Mouse (Mus musculus) lung, postnatal 10 days (tissue): ENCODE results near the gene Ppox.

Source experiments
- DNase-seq: peaks from one replicate; pipeline ENCODE4 v3.0.0; 2021

Gene Ppox

DNA sequence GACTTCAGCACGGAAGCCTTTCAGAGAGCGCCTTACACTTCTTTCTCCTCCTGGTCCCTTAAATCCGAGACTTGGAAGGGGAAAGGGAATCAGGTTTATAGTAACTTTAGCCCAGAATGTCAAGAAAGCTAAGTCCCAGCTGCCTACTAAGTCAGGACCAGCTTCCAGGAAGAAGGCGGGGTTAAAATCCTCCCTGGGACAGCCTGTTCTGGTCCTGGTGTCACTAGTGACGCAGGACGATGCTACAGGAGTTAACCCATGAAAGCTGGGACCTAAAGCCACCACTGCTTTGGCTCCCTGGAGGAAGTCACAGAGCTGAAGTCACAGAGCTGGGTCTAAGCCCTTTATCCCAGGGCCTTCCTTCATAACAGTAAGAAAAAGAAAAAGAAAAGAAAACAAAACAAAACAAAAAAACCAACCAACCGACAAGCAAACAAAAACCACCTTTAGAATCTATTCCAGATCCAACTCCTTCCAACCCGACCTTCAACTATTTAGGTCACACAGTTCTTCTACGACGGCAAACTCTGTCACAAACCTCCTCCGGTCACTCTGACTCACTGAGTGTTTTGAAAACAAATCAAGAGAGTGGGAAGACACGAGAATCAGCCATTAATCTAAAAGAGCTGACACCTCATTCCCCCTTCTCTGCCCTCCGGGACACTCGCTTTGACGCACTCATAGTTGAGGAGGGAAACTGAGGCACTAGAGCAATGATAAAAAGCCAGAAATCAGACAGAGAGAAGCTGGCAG is 40.8 kb downstream of the Ppox start:
- peak; percentile 69 for DNase-seq

DNA sequence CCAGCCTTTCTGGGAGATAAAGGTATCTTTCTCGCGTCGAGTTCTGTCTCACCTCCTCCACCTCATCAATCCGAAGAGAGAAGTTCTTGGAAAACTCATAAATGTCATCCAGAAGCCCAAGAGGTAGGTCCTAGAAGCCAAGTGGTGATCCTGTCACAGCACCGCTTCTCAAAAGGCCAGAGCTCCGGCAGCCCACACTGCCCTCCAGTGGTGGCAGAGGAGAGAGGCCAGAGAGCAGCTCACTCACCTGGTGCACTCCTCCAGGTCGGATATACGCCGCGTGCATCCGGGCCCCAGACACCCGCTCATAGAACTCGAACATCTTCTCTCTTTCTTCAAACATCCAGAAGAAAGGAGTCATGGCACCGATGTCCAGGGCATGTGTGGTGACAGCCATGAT is 42.5 kb downstream of the Ppox start:
- DNase-seq = peak; percentile 72

DNA sequence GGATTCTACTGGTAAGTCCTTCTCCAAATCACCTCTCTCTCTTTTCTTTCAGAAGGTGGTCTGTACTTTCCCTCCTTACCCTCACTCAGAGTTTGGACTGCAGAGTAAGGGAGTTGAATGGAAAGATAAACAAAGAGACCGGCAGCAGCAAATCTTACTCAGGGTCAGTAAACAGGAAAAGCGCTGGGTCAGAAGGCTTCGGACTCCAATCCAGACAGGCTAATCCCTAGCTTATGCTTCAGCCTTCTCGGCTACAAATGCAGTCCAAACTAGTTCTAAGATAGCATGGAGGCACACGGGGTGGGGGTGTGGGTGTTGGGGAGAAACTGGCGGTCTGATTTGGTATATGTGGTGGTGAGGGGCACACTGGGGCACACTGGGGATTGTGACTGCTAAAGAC is 43.5 kb downstream of the Ppox start:
- no peak for DNase-seq

DNA sequence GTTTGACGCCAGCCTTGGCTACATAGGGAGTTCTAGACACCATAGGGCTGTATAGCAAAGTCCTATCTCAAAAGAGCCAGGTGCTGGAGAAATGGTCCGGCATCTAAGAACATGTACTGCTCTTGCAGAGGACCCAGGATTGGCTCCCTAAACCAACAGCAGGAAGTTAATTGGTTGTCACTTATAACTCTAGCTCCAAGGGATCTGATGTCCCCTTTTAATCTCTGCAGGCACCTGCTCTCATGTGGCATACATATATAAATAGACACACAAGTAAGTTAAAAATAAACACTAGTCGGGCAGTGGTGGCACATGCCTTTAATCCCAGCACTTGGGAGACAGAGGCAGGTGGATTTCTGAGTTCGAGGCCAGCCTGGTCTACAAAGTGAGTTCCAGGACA is 45.2 kb downstream of the Ppox start:
- DNase-seq = no peak

DNA sequence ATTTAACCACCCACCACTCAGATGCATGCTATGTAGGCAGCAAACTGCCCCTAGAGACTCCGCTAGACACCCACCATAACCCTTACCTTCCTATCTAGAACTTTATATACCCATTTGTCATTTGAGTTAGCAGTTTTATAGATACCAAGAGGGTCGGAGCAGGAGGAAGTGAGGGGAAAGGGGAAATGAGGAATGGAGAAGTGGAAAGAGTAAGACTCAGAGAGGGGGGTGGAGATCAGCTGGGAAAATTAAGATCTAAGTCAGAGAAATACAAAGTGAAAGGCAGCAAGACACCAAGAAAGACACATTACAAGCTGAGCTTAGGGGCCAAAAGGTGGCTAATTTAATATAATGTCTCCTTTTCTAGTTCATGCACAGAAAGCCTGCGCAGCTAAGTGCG is 46.4 kb downstream of the Ppox start:
- no peak for DNase-seq

DNA sequence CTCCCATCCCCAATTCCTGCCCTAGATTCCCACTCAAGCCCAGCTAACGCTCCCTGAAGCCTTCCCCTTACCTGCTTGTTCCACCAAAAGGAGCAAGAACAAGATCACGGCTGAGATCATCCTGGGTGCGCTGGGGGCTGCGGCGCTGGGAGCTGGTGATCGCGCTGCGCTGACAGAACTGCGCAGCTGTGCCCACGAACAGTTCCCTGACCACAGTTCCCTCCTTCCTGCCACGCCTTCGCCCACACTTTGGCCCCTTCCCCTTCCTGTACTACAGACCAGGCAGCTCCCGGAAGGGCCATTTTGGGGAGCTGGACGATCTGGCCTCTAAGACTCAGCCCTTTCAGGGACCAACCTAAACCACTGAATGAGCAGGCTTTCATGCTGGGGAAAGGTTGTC is 46.9 kb downstream of the Ppox start, which contains the start of gene Fcer1g:
TSS of gene Fcer1g (minus strand) at position 240 of the 400 bp plus-strand sequence.
- no peak for DNase-seq

DNA sequence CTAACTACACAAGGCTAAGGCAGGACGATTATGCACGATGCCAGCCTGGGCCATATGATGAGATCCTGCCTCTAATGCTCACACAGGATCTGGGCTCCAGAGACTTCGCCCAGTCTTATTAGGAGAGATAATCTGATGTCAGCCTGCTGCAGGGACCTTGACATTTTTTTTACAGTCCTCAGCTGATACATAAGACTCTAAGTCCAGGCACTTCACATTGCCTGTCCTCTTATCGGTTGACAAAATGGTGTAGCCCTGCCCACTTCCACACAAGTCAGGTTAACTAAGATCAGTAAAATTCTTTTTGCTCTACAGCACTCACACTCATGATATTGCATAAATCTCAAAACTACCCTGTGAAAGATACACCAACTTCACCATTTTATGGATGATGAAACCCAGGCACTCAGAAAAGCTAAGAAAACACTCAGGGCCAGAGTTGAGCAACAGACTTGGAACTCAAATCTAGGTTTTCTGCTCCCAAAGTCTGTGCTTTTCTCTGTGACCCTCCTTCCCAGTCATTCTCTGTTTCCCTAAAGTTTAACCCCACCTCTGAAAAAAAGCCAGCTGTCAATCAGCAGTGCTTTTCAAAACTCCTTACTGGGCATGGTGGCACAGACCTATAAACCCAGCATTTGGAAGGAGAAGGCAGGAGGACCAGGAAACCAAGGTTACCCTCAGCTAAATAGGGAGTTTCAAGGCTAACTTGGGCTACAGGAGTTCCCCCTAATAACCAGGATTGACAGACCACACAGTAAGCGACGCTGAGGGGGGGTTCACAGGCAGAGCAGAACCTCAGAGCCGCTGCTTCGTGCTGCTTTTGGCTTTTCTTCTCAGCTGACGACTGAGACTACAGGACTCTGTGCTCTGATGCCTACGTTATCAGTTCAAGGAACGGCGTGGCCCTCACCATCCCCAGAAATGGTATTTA is 47.9 kb downstream of the Ppox start:
- DNase-seq = peak; percentile 59

DNA sequence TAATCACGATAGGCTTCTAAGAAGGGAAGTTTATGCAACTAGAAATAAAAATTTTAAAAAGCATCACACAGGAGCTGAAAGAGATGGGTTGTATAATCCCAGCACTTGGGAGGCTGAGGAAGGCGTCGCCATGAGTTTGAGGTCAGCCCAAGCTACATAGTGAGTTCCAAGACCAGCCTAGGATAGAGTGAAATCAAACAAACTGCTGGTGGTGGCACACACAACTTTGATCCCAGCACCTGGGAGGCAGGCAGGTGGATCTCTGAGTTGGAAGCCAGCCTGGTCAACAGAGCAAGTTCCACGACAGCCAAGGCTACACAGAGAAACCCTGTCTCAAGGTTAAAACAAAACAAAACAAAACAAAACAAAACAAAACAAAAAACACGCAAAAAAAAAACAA is 48.6 kb downstream of the Ppox start:
- DNase-seq = no peak

DNA sequence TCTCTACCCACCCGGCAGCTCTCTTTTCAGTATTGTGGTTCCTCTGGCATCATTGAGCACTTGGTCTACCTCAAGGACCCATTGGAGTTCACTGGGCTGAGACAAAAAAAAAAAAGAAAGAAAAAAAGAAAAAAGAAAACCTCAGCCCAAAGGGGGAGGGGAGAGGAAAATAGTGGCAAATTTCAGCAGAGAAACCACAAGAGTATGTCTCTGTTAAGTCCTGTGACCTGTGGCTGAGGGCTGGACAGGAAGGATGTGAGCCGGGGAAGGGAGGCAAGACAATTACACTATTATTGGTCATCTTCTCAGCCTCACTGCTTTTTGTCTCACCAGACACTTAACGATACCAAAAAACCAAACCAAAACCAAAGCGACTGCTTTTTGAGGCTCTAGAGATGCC is 49.1 kb downstream of the Ppox start:
- no peak for DNase-seq

DNA sequence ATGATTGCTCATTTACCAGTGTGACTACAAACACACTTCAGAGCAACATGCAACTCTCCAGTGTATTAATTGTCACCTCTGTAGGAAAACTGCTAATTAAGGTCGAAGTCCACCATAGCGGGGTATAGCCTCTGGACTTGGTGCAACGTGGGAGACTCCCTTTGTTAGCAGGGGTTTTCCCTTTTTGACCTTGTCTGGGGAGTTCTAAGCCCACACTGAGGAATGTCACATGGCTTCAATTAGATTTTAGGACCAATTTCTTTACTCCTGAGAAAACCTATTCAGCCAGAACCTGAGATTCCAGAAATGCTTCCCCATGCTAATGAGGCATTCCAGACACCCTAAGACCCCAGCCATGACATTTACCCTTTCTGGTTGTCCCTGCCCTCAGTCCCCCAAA is 50.8 kb downstream of the Ppox start:
- no peak for DNase-seq

DNA sequence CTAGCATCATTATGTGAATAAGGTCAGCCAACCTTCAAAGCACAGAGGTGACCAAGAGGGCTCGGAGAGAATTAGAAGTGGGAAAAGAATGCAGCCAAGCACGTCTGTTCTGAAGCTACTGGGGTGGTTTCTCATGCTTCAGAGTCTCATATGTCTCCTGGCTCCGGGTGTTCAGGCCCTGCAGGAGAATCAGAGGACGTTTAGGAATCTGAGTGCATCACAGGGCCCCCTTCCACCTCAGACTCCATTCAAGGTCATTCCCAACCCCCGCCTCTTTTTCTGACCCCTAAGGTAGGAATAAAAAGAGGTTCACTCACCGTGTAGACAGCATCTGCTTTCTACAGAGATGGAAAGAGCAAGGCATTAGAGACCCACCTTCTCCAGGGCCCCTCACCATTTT is 51.2 kb downstream of the Ppox start:
- DNase-seq = no peak

DNA sequence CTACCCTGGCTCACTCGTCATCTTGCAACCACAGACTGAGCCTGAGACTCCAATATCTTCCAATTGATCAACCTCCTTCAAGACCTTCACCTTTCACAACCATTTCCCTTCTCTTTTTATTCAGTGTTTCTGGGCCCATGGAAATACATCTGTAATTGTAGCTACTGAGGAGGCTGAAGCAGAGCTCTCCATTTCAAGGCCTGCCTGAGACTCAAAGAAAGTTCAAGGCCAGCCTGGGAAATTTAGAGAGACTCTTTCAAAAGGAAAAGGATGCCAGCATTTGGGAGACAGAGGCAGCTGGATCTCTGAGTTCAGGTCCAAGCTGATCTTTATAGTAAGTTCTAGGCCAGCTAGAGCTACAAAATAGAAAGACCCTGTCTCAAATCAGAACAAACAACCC is 53.1 kb downstream of the Ppox start:
- DNase-seq = no peak

DNA sequence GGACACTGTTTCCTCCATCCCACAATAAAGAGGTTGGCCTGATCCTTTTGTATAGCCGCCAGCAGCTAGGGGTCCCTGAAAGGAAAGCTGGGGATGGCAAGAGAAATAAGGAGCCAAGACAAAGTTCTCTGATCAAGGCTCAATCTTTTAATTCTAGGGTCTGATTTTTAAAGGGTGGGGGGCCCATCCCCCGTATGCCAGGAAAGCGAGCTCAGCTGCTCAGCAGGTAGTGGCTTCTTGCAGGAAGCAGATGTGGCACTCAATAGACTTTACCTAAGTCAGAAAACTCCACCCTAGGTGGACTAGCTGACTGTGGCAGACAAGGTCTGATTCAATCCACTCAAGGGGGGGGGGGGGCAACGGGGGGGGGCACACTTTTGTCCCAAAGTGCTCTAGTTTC is 54.2 kb downstream of the Ppox start:
- no peak for DNase-seq
